In the genomic region with DNA sequence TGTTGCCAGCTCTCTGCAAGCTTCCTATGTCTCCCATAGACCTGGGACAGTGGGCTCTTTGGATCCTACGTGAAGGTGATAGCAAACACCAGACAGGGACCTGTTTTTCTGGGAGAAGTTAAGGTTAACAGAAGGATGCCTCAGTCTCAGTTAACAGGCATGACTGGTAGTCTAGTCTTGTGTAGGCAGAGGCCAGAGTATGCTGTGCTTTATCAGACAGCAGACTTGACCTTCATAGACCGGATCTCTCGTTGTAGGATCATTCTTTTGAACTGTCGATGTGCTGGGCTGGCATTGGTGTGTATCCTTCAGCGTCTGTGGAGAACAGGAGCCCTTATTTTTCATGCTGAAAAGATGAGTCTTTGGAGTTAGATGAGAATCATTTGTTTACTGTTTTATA, we compare ENCODE assay signal across 18 mouse cellular contexts. TPM values are rescaled to one million over a fixed set of nuclear protein-coding genes. Genes with fewer than 3 reads are reported as not detected.
DNase-seq lines count a peak whose midpoint lies in the region; ATAC-seq and TF ChIP-seq lines count a peak whose summit lies in the region.
"Had no signal": no experiment of that assay in that cellular context is flagged by ENCODE, and none has a peak within 500 bp of the region (broad histone marks: within the 10 kb centered on the region; RNA-seq: fewer than 3 reads in every experiment).

No protein-coding gene starts in this region.

- H3K36me3 ChIP-seq in heart, adult 2 months (ENCODE audit: control insufficient read depth, insufficient read depth, low read length): peaks cover 23% of the 10 kb centered on the region
- H3K36me3 ChIP-seq in heart, embryonic 16.5 days (ENCODE audit: control insufficient read depth, insufficient read depth): 0 out of 2 replicates have a peak, but pooled peaks cover 2% of the 10 kb centered on the region

- TF ChIP-seq CTCF in heart, adult 2 months (IDR thresholded peaks at IDR 0.05): no peak

- no peak overlapping the region for H3K4me2 ChIP-seq in heart, embryonic 16.5 days (ENCODE audit: low read depth, low read length)
- H3K4me2 ChIP-seq: embryonic facial prominence, embryonic 13.5 days; forebrain, embryonic 12.5 days; hindbrain, embryonic 12.5 days had no signal

- intact Hi-C loops in heart, adult 2 months (cut with DNase I): loop anchor here (5.0 to 10.0 kb wide), 2 partner anchors 43 to 136 kb away; no protein-coding TSS in a partner anchor
- intact Hi-C loops in heart, postnatal 25 days (cut with DNase I): loop anchor here (5.0 kb wide), 1 partner anchor 43 kb away; no protein-coding TSS in a partner anchor
- intact Hi-C loops in heart, postnatal 36 days (cut with DNase I): no loop called here

- H3K27ac ChIP-seq in heart, adult 2 months: peak overlapping the region; percentile 24; the same call in 1 of the 2 replicates
- peak overlapping the region; percentile 5 for H3K27ac ChIP-seq in heart, embryonic 16.5 days (ENCODE audit: low read length)
- H3K27ac ChIP-seq: embryonic facial prominence, embryonic 13.5 days; forebrain, embryonic 12.5 days; hindbrain, embryonic 12.5 days had no signal

- no peaks in the 10 kb centered on the region for H3K27me3 ChIP-seq in heart, adult 2 months (ENCODE audit: control insufficient read depth, insufficient read depth, low read length)
- H3K27me3 ChIP-seq in heart, embryonic 16.5 days (ENCODE audit: control insufficient read depth, insufficient read depth, low read length): no peaks in the 10 kb centered on the region
- H3K27me3 ChIP-seq: embryonic facial prominence, embryonic 13.5 days; forebrain, embryonic 12.5 days; hindbrain, embryonic 12.5 days had no signal

- WGBS in heart, adult 2 months: 41% methylated on average over 5 of the region's 5 CpGs
- WGBS in heart, embryonic 16.5 days: 44% methylated on average over 5 of the region's 5 CpGs

- H3K9me3 ChIP-seq in heart, embryonic 16.5 days (replicated peaks; ENCODE audit: control insufficient read depth, low read length): no peaks in the 10 kb centered on the region
- H3K9me3 ChIP-seq: embryonic facial prominence, embryonic 13.5 days; forebrain, embryonic 12.5 days; hindbrain, embryonic 12.5 days had no signal

- TF ChIP-seq EP300 in heart, adult 2 months (IDR thresholded peaks at IDR 0.05; ENCODE audit: insufficient read depth, low read depth, low read length): no peak

- H3K9ac ChIP-seq in heart, adult 2 months (ENCODE audit: low read depth, low read length): 0 out of 2 replicates have a peak overlapping the region, but pooled peaks have one; percentile 15
- no peak overlapping the region for H3K9ac ChIP-seq in heart, embryonic 16.5 days (ENCODE audit: low read length)
- H3K9ac ChIP-seq: embryonic facial prominence, embryonic 13.5 days; forebrain, embryonic 12.5 days; hindbrain, embryonic 12.5 days had no signal

- TF ChIP-seq POLR2A in heart, adult 2 months (IDR thresholded peaks at IDR 0.05; ENCODE audit: insufficient read depth, low read depth, low read length): no peak

- H3K79me2 ChIP-seq in heart, adult 2 months (replicated peaks; ENCODE audit: control insufficient read depth, insufficient read depth, low read length): peaks cover 11% of the 10 kb centered on the region

- no peak for ATAC-seq in heart, embryonic 16.5 days (replicated peaks; ENCODE audit: extremely low read depth, insufficient read depth, low FRiP score)
- ATAC-seq: forebrain, embryonic 16.5 days; hindbrain, embryonic 16.5 days; inflammation-experienced regulatory T-cells, adult 6 months had no signal

- peak; percentile 31 for DNase-seq in adrenal gland, adult 2 months
- no peak for DNase-seq in adrenal gland, adult 8-10 months
- no peak for DNase-seq in heart, adult 2 months
- no peak for DNase-seq in heart, postnatal 25 days (ENCODE audit: low spot score)
- DNase-seq in heart, postnatal 36 days: no peak
- DNase-seq: adrenal gland, postnatal 10 days; cerebellum, adult 18-20 months; cerebellum, adult 9-11 months; cerebellum, postnatal 36 days; gastrocnemius, postnatal 14 days; kidney, adult 18-20 months had no signal

- peaks cover 23% of the 10 kb centered on the region for H3K4me1 ChIP-seq in heart, adult 2 months (ENCODE audit: control insufficient read depth, insufficient read depth, low read length)
- H3K4me1 ChIP-seq in heart, embryonic 16.5 days (ENCODE audit: control insufficient read depth, insufficient read depth, low read length): peaks cover 23% of the 10 kb centered on the region

- no peak overlapping the region for H3K4me3 ChIP-seq in heart, adult 2 months
- no peak overlapping the region for H3K4me3 ChIP-seq in heart, embryonic 16.5 days (ENCODE audit: low read length)
- H3K4me3 ChIP-seq: embryonic facial prominence, embryonic 13.5 days; forebrain, embryonic 12.5 days; hindbrain, embryonic 12.5 days had no signal

RNA-seq across cellular contexts. Expression of gene Zfand3, which starts 54.5 kb away (rescaled TPM):
- 100 to 1,000 TPM; 164 to 210 TPM for total RNA-seq in adrenal gland, adult 2 months (2021)
- polyA plus RNA-seq in adrenal gland, adult 2 months (2012; rRNA removed): 60.9 and 67.0 TPM in 2 replicates
- total RNA-seq in adrenal gland, adult 8-10 months (2022): 100 to 1,000 TPM; 150 to 175 (median 171) TPM
- 100 to 1,000 TPM; 130 to 149 TPM for total RNA-seq in heart, adult 2 months (2021)
- polyA plus RNA-seq in heart, adult 2 months (2012; rRNA removed): 106 and 127 TPM in 2 replicates
- 100 to 1,000 TPM; 127 to 128 TPM for total RNA-seq in heart, postnatal 25 days (2021)
- polyA plus RNA-seq in heart, embryonic 16.5 days (2015; fragmentation: Nextera tagmentation; extraction: Ambion mirVana): 51.8 and 55.8 TPM in 2 replicates
- 100 to 1,000 TPM; 134 to 142 TPM for total RNA-seq in heart, postnatal 36 days (2021)
